Mouse (Mus musculus): ENCODE measurements around the gene Elk3. TPM values are rescaled to one million over a fixed set of nuclear protein-coding genes. Genes with fewer than 3 reads are reported as not detected.
A peak's percentile ranks its signal among the peaks of the same experiment; 100 is the strongest.
"Not testable (repeated sequence)": the region's sequence is repeated elsewhere in the genome, so short reads cannot be mapped to it uniquely, and the experiment has no call there.

Gene Elk3
- total RNA-seq (2021), result 10 to 100 TPM in 1 of 2 experiments, 1 to 10 TPM in 1; 8.6 to 11.9 TPM
- long read RNA-seq, experiment 1, full-length matches to known transcripts, result 17 of 18 reads
- long read RNA-seq, experiment 1, partial matches to known transcripts, result 1 of 18 reads
- long read RNA-seq, experiment 1, other reads (novel, unspliced or antisense), result 0 of 18 reads
- long read RNA-seq, experiment 2, full-length matches to known transcripts, result 8 of 9 reads
- long read RNA-seq, experiment 2, partial matches to known transcripts, result 0 of 9 reads
- long read RNA-seq, experiment 2, other reads (novel, unspliced or antisense), result 1 of 9 reads

DNA sequence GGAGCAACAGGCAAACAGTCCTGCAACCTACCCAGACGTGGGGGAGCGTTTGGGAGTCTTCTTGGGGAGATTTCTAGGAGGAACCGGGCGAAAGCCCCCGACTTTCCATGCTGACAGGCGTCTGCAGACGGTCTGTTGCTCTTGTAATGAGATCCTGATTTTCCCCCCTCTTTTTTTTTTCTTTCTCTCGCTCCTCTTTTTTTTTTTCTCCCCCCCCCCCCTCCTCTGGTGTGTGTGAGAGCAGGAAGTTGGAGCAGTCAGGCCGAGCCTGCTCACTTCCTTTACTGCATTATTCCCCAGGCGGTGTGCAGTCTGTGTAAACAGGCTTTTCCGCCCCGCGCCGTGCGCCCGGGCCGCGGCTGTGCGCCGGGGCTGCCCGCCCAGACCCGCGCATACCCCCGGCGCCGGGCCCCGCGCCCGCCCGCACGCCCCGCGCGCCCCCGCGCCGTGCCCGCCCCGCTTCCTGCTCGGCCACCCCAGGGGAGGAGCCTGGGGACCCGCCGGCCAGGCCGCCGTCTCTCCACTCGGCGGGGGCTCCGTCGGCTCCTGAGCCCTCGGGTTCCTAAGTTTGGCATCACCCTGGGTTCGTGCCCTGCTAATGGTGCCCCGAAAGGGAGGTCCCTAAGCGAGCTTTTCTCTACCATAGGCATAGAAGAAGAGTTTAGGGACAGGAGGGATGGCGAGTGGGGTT is at the start of gene Elk3:
Gene Elk3 (minus strand): TSS at position 415 of the 691 bp plus-strand sequence.
- intact Hi-C loops (cut with DNase I), result no loop called here
- TF ChIP-seq CTCF (IDR thresholded peaks at IDR 0.05), result no peak
- DNase-seq (ENCODE audit: extremely low spot score in 1 of 2, low spot score in 2 of 2), result peak; percentile 20 to 24
- H3K27ac ChIP-seq, result peak within 1 kb of the TSS; percentile 88
- H3K4me3 ChIP-seq, result peak within 1 kb of the TSS; percentile 58

DNA sequence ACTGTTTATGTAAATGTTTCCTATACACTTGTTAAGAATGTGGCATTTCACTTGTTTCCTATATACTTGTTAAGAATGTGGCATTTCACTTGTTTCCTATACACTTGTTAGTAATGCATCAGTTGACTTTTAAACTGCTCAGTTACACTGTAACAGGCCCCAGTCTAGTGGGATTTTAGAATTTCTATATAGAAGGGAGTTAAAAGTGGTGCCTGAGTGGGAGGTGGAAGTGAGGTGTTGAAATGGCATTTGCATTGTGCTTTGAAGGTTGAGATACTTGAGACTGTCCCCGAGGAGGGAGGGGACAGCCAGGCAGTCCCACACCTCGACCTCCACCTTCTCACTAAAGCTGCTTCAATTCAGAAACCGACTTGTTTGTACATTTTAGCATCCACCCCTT is 49.7 kb upstream of the Elk3 start:
- Histone ChIP-seq H3K27ac (no peak overlapping the region; the same call in 1 of the 2 replicates), H3K4me3 (no peak overlapping the region)
- no peak for DNase-seq (ENCODE audit: extremely low spot score in 1 of 2, low spot score in 2 of 2)
- intact Hi-C loops (cut with DNase I), result loop anchor here (5.0 kb wide), 1 partner anchor 63 kb away; no protein-coding TSS in a partner anchor
- TF ChIP-seq CTCF (IDR thresholded peaks at IDR 0.05), result no peak

DNA sequence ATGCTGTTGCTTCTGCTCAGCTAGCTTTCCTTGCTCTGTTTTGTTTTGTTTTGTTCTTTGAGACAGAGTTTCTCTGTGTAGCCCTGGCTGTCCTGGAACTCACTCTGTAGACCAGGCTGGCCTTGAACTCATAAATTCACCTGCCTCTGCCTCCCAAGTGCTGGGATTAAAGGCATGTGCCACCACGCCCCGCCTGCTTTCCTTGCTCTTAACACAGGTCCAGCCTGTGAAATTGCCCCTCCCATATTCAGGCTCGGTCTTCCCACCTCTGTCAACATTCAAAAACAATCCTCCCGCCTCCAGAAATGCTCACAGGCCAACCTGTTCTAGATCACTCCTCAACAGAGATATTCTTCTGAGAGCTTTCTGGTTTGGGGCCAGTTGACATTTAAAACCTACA is 49.3 kb upstream of the Elk3 start:
- intact Hi-C loops (cut with DNase I), result loop anchor here (5.0 kb wide), 1 partner anchor 63 kb away; no protein-coding TSS in a partner anchor
- H3K27ac ChIP-seq, result peak overlapping the region; percentile 15; the same call in 1 of the 2 replicates
- not testable (repeated sequence) for DNase-seq (ENCODE audit: extremely low spot score in 1 of 2, low spot score in 2 of 2); H3K4me3 ChIP-seq

DNA sequence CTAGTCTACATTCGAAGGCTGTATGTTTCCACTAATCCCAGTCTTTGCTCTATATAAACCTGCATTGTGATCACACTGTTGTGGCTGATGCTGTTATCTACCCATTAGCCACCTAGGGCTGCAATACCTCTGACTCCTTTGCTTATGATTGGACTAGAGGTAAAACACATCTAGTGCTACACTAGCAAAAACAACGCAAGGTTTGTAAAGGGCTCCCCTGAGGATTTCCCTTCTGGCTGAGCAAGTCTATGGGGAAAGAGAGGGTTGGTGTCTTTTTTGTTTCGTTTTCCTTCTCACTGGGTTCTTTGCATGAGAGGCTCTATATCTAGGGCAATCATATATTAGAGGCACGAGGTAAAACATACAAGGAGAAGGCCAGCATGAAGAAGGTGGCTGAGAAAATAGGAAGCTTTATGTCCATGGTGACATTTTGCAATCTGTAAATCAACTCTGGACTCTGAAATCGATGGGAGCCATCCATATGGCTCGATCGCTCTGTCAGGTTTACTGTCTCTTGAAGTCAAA is 48.5 kb upstream of the Elk3 start:
- intact Hi-C loops (cut with DNase I), result no loop called here
- no peak for TF ChIP-seq CTCF (IDR thresholded peaks at IDR 0.05)
- Histone ChIP-seq H3K4me3 (no peak overlapping the region), H3K27ac (no peak overlapping the region)
- DNase-seq (ENCODE audit: extremely low spot score in 1 of 2, low spot score in 2 of 2), result no peak

DNA sequence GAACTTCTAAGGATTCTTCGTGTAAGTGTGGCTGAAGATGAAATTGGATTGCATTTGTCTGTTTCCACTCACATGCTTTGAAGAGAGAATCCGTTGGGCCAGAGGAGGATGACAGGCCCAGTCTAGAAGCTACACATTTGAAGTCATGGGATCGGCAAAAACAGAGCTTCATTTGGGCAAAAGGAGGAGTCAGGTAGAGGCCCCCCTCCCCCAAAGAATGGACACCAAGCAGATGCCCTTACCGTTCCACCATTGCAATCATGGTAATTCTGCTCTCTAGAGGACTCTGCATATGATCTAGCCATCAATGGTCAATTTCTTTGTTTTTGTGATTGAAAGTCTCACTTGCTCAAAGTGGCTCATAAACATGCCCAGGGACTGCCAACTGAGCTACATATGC is 47.9 kb upstream of the Elk3 start:
- Histone ChIP-seq H3K27ac (no peak overlapping the region), H3K4me3 (no peak overlapping the region)
- intact Hi-C loops (cut with DNase I), result no loop called here
- no peak for TF ChIP-seq CTCF (IDR thresholded peaks at IDR 0.05)
- DNase-seq (ENCODE audit: extremely low spot score in 1 of 2, low spot score in 2 of 2), result no peak

DNA sequence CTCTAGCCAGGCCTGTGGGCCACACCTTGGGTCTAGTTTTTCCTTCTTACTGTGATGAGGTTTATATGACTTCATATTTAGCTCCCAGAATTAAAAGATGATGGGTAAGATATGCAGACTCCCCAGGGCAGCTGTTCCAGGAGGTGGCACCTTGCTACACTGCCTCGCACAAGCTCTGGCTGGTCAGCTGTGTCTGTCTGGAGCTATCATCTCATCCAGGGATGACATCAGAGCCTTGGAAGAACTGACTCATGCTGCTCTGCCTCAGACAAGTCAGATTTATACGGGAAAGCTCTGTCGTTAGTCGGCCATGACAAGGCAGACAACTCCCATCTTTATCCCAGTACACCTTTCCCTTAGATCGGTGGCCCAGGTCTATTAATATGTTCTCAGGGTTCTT is 46.2 kb upstream of the Elk3 start:
- TF ChIP-seq CTCF (IDR thresholded peaks at IDR 0.05), result no peak
- Histone ChIP-seq H3K4me3 (no peak overlapping the region), H3K27ac (no peak overlapping the region)
- intact Hi-C loops (cut with DNase I), result no loop called here
- no peak for DNase-seq (ENCODE audit: extremely low spot score in 1 of 2, low spot score in 2 of 2)

DNA sequence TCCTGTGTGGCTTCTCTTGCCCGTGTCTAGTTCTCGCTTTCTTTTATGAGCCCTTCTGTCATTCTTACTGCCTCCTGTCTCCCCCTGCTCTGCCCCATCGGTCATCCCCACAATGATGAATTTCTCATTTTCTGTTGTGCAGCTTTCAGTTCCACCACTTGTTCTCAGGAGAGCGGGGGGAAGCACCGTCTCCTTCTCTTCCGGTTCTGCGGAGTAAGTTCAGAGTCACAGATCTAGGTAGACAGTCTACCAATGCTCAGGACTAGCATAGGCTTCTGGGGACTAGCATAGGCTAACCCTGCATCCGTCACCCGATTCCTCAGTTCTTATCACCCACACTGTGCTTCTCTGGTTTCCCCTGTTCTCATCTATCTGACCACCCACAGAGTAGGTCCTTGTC is 45.2 kb upstream of the Elk3 start:
- Histone ChIP-seq H3K27ac (no peak overlapping the region), H3K4me3 (no peak overlapping the region)
- TF ChIP-seq CTCF (IDR thresholded peaks at IDR 0.05), result no peak
- intact Hi-C loops (cut with DNase I), result no loop called here
- DNase-seq (ENCODE audit: extremely low spot score in 1 of 2, low spot score in 2 of 2), result no peak

DNA sequence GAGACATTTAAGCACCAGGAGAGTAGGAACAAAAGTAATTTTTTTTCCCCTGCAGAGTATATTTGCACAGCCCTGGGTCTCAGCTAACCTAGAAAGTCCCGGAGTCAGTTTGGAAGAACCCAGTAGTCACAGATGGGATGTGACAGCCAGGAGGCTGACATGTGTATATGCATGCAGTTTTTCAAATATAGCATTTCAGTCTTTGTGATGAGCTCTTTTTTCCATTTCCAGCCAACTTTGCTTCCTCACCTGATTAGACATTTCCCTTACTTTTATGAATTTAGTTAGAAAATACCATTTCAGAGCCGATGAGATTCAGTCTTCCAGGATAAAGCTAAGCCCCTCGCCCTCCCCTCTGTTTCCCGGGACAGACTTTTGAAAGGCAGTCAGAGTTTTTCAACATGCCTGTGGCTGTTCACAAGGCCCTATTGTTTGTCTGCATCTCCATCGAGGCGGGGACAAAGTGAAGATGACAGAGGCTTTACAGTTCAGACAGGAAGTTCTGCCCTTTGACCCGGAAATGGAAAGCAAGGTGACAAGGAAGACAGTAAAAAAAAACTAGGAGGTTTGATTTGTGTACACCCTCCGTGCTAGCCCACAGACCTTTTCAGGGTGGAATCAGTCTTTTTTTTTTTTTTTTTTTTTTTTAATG is 44.5 kb upstream of the Elk3 start:
- TF ChIP-seq CTCF (IDR thresholded peaks at IDR 0.05), result no peak
- DNase-seq (ENCODE audit: extremely low spot score in 1 of 2, low spot score in 2 of 2), result no peak
- no peak overlapping the region for H3K27ac ChIP-seq
- intact Hi-C loops (cut with DNase I), result no loop called here
- H3K4me3 ChIP-seq, result no peak overlapping the region

DNA sequence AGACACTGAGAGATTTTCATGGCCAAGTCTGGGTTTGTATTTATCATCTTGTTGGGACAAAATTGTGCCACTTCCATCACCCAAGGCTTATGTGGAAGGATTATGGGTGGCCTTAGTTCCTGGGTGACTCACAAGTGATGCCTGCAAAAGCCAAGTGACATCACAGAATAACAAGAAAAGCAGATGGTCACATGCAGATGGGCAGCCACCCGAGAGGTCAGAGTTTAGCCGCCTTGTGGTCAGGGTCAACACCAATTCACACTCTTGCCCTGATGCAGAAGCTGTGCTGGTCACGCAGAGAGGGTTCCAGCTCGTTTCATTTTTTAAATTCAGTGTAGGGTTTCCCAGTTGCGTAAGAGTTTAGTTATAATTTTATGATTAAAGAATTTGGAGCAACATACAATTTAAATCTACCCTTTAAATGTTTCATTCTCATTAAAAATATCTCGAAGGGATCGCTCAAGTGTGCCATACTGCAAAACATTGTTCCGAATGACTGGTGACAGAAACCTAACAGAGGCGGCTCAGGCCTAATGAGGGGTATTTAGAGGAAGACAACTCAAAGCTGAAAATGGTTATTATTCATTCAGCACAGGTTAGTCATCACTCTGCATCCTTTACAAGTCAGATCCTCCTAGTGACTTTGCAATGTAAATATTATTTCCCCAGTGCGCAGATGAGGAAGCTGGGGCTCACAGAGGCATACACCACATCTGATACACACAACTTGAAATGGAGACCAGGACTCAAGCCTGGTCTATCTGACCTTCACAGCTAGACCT is 42.8 kb upstream of the Elk3 start:
- Histone ChIP-seq H3K4me3 (no peak overlapping the region), H3K27ac (no peak overlapping the region)
- intact Hi-C loops (cut with DNase I), result no loop called here
- TF ChIP-seq CTCF (IDR thresholded peaks at IDR 0.05), result no peak
- no peak for DNase-seq (ENCODE audit: extremely low spot score in 1 of 2, low spot score in 2 of 2)

DNA sequence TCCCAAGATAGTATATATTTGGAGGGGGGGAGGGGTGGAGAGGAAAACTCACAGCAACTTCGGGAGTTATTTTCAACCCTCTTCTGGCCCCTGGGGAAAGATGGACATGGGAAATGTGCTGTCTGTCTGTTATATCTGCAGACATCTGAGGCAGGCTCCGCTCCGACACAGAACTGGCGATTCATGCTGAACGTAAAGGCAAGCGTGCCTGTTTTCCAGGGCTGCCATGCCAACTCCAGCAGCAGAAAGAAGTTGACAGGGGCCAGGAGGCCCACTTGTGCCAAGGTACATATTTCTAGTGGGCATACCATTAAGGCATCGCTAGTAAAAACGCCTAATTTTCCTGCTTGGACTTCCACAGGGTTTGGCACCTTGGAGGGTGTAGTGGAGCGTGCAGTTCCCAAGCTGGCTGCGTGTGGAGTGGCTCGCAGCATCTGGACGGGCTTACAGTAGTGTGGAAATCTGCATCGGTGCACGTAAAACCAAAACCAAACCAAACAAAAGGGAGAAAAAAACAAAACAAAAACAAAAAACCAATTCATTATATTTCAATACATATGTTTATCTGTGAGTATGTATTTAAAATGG is 37.1 kb upstream of the Elk3 start:
- no peak overlapping the region for H3K4me3 ChIP-seq
- intact Hi-C loops (cut with DNase I), result no loop called here
- no peak overlapping the region for H3K27ac ChIP-seq
- TF ChIP-seq CTCF (IDR thresholded peaks at IDR 0.05), result no peak
- DNase-seq (ENCODE audit: extremely low spot score in 1 of 2, low spot score in 2 of 2), result no peak

DNA sequence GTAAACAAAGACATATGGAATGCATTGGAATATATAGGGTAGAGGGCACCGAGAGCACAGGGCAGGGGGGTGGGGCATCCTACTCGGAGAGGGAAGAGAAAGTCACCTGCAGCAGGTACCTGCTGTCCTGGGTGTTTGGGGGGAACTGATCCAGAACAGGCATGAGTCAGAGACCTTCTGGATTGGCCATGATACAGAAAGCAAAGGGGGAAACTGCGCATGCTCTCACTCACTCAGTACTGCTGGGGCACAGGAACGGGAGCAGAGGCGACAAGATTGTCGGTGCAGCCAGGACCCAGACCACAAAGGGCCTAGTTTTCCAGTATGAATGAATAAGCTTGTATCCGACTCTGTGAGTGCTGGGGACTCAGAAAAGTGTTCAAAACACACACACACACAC is 36.5 kb upstream of the Elk3 start:
- no peak overlapping the region for H3K4me3 ChIP-seq
- intact Hi-C loops (cut with DNase I), result no loop called here
- no peak for TF ChIP-seq CTCF (IDR thresholded peaks at IDR 0.05)

More for the DNA sequence above, 36.5 kb upstream of the Elk3 start:
- no peak for DNase-seq (ENCODE audit: extremely low spot score in 1 of 2, low spot score in 2 of 2)
- H3K27ac ChIP-seq, result no peak overlapping the region

Data from left cerebral cortex, adult 2 months (tissue).